12 mouse cellular contexts compared by ENCODE assay signal in the genomic region with DNA sequence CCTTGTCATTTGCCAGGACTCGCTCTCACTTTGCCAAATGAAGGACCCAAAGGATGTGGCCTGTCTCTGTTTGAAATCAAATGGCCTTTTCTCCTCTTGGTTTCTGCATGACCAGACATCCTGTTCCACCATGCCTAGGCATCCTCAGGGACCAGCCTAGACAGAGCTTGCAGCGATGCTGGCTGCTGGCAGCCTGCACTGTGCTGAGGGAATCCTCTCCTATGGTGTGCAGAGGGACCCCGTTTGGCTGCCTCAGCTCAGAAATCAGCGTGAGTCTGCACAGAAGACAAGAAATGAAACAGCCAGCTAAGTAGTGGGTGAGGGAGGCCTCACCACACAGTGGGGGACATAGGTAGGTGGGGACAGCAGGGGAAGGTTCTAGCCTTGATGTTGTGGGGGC. TPM values are rescaled to one million over a fixed set of nuclear protein-coding genes. Genes with fewer than 3 reads are reported as not detected.
A peak's percentile ranks its signal among the peaks of the same experiment; 100 is the strongest.
DNase-seq lines count a peak whose midpoint lies in the region; ATAC-seq and TF ChIP-seq lines count a peak whose summit lies in the region.
"Had no signal": no experiment of that assay in that cellular context is flagged by ENCODE, and none has a peak within 500 bp of the region (broad histone marks: within the 10 kb centered on the region; RNA-seq: fewer than 3 reads in every experiment).

No protein-coding gene starts in this region.

- DNase-seq in kidney, adult 18-20 months, result peak; percentile 13
- DNase-seq in kidney, adult 11 months, result no peak
- no peak for DNase-seq in midbrain, postnatal 0 days (ENCODE audit: low spot score)
- no peak for DNase-seq in ovary, postnatal 14 days (ENCODE audit: low spot score)
- no peak for DNase-seq in spleen, postnatal 36 days (ENCODE audit: low spot score in 2 of 2)
- DNase-seq: cerebellum, adult 11 months had no signal

- peak overlapping the region; percentile 47; the same call in 1 of the 2 replicates for H3K4me2 ChIP-seq in embryonic facial prominence, embryonic 13.5 days
- H3K4me2 ChIP-seq in hindbrain, embryonic 15.5 days, result peak overlapping the region; percentile 38; the same call in 1 of the 2 replicates
- H3K4me2 ChIP-seq in midbrain, postnatal 0 days (ENCODE audit: low read depth, low read length, poor library complexity, severe bottlenecking), result 0 out of 2 replicates have a peak overlapping the region, but pooled peaks have one; percentile 2
- H3K4me2 ChIP-seq in heart, embryonic 11.5 days, result no peak overlapping the region

- no peaks in the 10 kb centered on the region for H3K36me3 ChIP-seq in embryonic facial prominence, embryonic 13.5 days
- H3K36me3 ChIP-seq in hindbrain, embryonic 15.5 days, result no peaks in the 10 kb centered on the region
- no peaks in the 10 kb centered on the region for H3K36me3 ChIP-seq in midbrain, postnatal 0 days (ENCODE audit: insufficient read depth, low read length)
- H3K36me3 ChIP-seq in heart, embryonic 11.5 days (ENCODE audit: control insufficient read depth, insufficient read depth, low read length), result no peaks in the 10 kb centered on the region

- H3K4me1 ChIP-seq in embryonic facial prominence, embryonic 13.5 days, result peaks cover 59% of the 10 kb centered on the region
- H3K4me1 ChIP-seq in hindbrain, embryonic 15.5 days (replicated peaks), result peaks cover 42% of the 10 kb centered on the region
- peaks cover 22% of the 10 kb centered on the region; the same call in 1 of the 2 replicates for H3K4me1 ChIP-seq in midbrain, postnatal 0 days (ENCODE audit: insufficient read depth, low read length)
- no peaks in the 10 kb centered on the region for H3K4me1 ChIP-seq in heart, embryonic 11.5 days (ENCODE audit: control insufficient read depth, insufficient read depth, low read length)

- H3K27me3 ChIP-seq in embryonic facial prominence, embryonic 13.5 days, result peaks cover 8% of the 10 kb centered on the region; the same call in 1 of the 2 replicates
- H3K27me3 ChIP-seq in hindbrain, embryonic 15.5 days, result 0 out of 2 replicates have a peak, but pooled peaks cover 5% of the 10 kb centered on the region
- no peaks in the 10 kb centered on the region for H3K27me3 ChIP-seq in midbrain, postnatal 0 days (ENCODE audit: insufficient read depth, low read length)
- peaks cover 14% of the 10 kb centered on the region for H3K27me3 ChIP-seq in heart, embryonic 11.5 days (ENCODE audit: control insufficient read depth, insufficient read depth, low read length)

- H3K9ac ChIP-seq in embryonic facial prominence, embryonic 13.5 days, result peak overlapping the region; percentile 28; the same call in 1 of the 2 replicates
- H3K9ac ChIP-seq in hindbrain, embryonic 15.5 days, result no peak overlapping the region
- H3K9ac ChIP-seq in midbrain, postnatal 0 days (replicated peaks; ENCODE audit: low read length, poor library complexity, severe bottlenecking), result peak overlapping the region; percentile 19; the same call in 1 of the 2 replicates
- no peak overlapping the region for H3K9ac ChIP-seq in heart, embryonic 11.5 days (ENCODE audit: low read depth, low read length)

- no peak overlapping the region for H3K4me3 ChIP-seq in embryonic facial prominence, embryonic 13.5 days
- no peak overlapping the region for H3K4me3 ChIP-seq in hindbrain, embryonic 15.5 days
- no peak overlapping the region for H3K4me3 ChIP-seq in midbrain, postnatal 0 days (ENCODE audit: low read depth, low read length)
- no peak overlapping the region for H3K4me3 ChIP-seq in heart, embryonic 11.5 days (ENCODE audit: low read depth, low read length)

- TF ChIP-seq CTCF in midbrain, postnatal 0 days (IDR thresholded peaks at IDR 0.05), result no peak

- no peak for ATAC-seq in embryonic facial prominence, embryonic 13.5 days (ENCODE audit: insufficient number of reproducible peaks, insufficient read depth, low FRiP score, low TSS enrichment, low read depth)
- ATAC-seq in hindbrain, embryonic 15.5 days (ENCODE audit: low FRiP score, low read depth), result peak; percentile 69; the same call in 1 of the 2 replicates
- peak; percentile 52; the same call in 1 of the 2 replicates for ATAC-seq in midbrain, postnatal 0 days (ENCODE audit: low FRiP score)
- no peak for ATAC-seq in heart, embryonic 11.5 days (replicated peaks; ENCODE audit: insufficient number of reproducible peaks, low FRiP score, low TSS enrichment)

- H3K27ac ChIP-seq in embryonic facial prominence, embryonic 13.5 days, result peak overlapping the region; percentile 66
- peak overlapping the region; percentile 90 for H3K27ac ChIP-seq in hindbrain, embryonic 15.5 days (replicated peaks)
- peak overlapping the region; percentile 80 for H3K27ac ChIP-seq in midbrain, postnatal 0 days (ENCODE audit: low read depth, low read length)
- no peak overlapping the region for H3K27ac ChIP-seq in heart, embryonic 11.5 days (ENCODE audit: low read depth, low read length)

- H3K9me3 ChIP-seq in embryonic facial prominence, embryonic 13.5 days, result no peaks in the 10 kb centered on the region
- H3K9me3 ChIP-seq in hindbrain, embryonic 15.5 days, result no peaks in the 10 kb centered on the region
- no peaks in the 10 kb centered on the region for H3K9me3 ChIP-seq in midbrain, postnatal 0 days (ENCODE audit: low read length)
- no peaks in the 10 kb centered on the region for H3K9me3 ChIP-seq in heart, embryonic 11.5 days (replicated peaks; ENCODE audit: control insufficient read depth, low read length)

- 36% methylated on average over 4 of the region's 4 CpGs for WGBS in embryonic facial prominence, embryonic 13.5 days
- 9% methylated on average over 4 of the region's 4 CpGs for WGBS in hindbrain, embryonic 15.5 days
- WGBS in midbrain, postnatal 0 days, result 13% methylated on average over 4 of the region's 4 CpGs
- 44% methylated on average over 4 of the region's 4 CpGs for WGBS in heart, embryonic 11.5 days (ENCODE audit: insufficient replicate concordance)

RNA-seq across cellular contexts. Expression of gene Gm11733, which starts 12.6 kb away (rescaled TPM):
- not detected in 2 replicates for polyA plus RNA-seq in embryonic facial prominence, embryonic 13.5 days (2015; fragmentation: Nextera tagmentation; extraction: Ambion mirVana)
- not detected in 2 replicates for polyA plus RNA-seq in hindbrain, embryonic 15.5 days (2015; fragmentation: Nextera tagmentation; extraction: Ambion mirVana)
- 0.38 TPM in 1 of 2 replicates, not detected in the other for total RNA-seq in midbrain, postnatal 0 days (2014; rRNA removed)
- polyA plus RNA-seq in midbrain, postnatal 0 days (2015; fragmentation: Nextera tagmentation; extraction: Ambion mirVana), result 0.07 TPM in 1 of 2 replicates, not detected in the other
- 0.13 TPM in 1 of 2 replicates, not detected in the other for polyA plus RNA-seq in heart, embryonic 11.5 days (2014; fragmentation: Nextera tagmentation; extraction: Ambion mirVana)
- total RNA-seq: neutrophil, adult 5-6 weeks had no signal
- polyA plus RNA-seq: heart, embryonic 16.5 days; liver, embryonic 16.5 days had no signal

Comparison
In these comparisons a context has a peak if more than half of its experiments do, and no peak if none do; other contexts are left out.
1. ATAC-seq: peak in hindbrain, embryonic 15.5 days (single experiment) and midbrain, postnatal 0 days (single experiment); none in embryonic facial prominence, embryonic 13.5 days (single experiment) and heart, embryonic 11.5 days (single experiment).
2. H3K9ac ChIP-seq: peak in embryonic facial prominence, embryonic 13.5 days (single experiment) and midbrain, postnatal 0 days (single experiment); none in hindbrain, embryonic 15.5 days (single experiment) and heart, embryonic 11.5 days (single experiment).